Mouse (Mus musculus): Measurements from ENCODE around the gene Sympk.

Gene Sympk

DNA sequence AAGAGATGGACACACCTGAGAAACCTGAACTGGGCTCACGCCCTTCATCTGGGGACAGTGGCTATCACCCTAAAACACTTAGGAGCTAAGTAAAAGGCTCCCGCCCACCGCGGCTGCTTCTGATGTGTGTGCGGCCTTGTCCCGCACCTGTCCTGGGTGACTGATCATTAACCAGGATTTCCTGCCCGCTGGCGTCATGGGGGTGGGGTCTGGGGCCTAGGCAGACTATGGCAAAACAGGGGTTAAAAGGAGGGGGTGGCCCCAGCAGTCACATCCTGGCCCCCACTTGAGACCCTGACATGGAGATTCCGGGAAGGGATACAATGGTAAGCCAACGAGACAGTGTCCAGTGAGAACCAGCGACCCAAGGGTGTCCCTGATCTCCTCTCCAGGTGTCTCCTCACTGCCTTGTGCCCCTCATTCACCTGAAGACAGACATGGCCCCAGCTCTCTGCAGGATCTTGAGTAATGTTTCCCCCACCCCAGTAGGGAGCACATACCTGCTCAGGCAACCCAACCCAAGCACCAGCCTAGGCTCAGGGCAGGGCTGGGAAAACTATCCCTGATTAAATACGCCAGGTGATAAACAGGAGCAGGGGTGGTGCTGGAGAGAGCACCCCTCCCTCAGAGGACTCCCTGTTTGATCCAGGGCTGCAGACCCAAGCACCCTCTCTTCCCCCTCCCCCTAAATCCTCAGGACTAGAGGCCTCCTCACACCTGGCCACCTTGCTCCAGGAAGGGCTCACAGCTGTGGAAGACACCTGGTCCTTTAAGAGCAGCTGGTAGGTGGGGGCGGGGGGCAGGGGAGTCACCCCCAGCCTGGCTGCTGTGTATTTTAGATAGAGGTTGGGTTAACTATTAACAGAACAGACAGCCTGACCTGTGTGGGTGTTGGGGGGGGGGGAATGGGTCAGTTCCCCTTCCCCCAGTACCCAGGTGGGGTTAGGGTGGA, 16.9 kb upstream of the Sympk start:
- DNase-seq = no peak

DNA sequence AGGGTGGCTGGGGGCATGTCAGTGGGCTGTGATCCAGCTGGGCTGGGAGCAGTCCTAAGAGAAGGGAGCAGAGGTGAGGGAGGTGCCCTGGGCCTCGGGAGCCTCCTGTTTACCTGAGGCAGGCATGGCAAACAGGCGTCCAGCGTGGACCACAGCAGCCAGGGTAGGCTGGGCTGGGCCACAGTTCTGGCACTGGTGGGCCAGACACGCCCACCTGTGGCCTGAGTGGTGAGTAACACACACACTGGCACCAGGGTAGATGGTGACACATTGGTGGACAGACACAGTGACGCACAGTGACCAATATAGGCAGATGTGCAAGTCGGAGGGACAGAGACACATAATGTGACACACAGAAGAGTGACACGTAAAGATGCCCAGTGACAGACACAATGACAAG, 13.6 kb upstream of the Sympk start:
- no peak for DNase-seq

DNA sequence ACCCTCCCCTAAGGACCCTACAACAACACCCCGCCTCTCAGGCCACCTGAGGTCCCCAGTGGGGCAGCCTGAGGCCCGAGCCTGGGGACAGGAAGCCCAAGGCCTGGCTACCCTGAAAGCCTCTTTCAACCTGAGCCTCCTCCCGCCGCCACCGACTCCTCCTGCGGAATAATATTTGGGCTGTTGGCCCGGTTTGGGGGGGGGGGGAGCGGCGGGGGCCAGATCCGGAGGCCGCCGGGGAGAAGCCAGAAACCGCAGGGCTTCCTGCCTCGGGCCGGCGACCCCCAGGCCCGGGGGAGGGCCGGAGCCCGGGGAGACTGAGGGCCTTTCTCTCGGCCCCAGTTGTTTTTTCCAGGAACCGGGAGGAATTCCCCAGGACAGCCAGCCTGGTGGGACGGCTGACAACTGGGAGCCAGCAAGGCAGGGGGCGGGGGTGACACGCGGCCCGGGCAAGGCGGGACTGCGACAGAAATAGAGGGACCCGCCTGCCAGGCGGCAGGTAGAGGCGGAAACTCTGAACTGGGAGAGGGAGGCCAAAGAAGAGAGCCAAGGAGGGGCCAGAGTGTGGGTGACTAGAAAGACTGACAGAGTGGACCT, 12.1 kb upstream of the Sympk start:
- DNase-seq = peak; percentile 41

DNA sequence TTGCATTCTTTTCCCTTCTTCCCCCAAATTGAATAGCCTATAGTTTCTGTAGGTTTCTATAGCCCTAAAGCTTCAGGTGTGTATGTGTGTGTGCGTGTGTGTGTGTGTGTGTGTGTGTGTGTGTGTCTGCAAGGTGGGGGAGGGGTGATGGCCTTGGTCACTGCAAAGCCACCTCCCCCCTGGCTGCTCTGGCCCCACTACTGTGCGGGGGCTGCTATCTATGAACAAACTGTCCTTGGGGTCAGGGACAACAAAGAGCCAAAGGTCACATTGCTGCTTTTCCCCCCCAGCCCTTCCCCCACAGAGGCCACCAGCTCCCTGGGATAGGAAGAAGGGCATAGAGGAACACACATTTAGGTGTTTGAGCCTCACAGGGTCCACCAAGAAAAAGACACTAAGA, 11.3 kb upstream of the Sympk start:
- DNase-seq = no peak

DNA sequence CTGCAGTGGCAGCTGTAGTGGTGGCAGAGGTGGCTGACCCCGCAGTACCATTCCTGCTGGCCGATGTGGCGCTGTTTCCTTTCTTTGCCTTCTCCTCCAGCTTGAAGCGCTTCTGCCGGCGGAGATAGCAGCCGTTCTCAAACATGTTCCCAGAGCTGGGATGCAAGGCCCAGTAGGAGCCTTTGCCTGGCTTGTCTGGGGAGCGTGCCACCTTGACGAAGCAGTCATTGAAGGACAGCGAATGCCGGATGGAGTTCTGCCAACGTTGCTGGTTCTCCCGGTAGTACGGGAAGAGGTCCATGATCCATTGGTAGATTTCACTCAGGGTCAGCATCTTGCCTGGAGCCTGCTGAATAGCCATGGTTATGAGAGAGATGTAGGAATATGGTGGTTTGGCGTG, 9.7 kb upstream of the Sympk start:
- DNase-seq = no peak

DNA sequence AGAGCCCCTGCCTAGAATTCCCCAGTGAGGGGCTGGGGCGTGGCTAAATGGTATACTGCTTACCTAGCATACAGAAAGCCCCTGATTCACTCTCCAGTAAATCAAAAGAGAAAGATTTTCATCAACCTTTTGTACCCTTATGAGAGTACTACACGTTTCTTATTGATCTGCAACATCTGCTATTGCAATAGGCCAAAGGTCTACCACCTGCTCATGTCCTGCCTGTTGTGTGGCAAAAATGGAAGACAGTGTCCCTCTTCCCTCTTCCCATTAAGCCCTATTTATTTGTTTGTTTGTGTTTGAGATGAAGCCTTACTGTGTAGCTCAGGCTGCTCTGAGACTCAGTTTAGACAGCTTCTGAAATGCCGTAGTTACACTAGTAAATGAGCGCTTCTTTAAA, 8.1 kb upstream of the Sympk start:
- no peak for DNase-seq

DNA sequence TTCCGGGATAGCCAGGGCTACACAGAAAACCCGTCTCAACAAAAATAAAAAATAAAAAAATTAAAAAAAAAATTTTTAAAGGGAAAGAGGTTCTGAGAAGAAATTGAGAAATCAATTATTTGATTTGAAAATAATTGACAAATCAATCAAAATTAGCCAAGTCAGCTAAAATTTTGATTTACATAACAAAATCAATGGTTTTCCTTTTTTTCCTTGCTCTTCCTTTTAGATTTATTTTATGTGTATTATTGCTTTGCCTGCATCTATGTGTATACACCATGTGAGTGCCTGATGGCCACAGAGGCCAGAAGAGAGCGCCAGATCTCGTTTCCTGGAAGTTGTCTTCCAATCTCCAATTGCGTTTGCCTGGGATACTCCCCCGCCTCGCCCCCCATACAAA, 6.3 kb upstream of the Sympk start:
- no peak for DNase-seq

DNA sequence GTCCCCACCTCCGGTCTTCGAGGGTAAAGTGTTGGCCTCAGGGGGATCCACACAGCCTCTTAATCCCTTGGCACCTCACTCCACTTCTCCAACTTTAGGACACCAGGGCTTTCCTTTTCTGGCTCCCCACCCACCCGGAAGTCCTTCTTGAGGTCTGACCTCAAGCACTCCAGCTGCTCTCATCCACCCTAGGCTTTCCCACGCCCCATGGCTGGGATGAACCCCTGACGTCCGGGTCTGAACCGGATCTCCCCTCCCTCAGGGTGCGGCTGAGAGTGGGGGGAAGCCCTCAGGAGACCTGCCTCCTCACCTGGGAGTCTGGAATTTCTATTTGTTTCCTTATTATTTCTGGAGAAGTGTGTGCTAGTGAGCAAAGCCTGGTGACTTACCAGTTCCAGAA, 3.1 kb upstream of the Sympk start:
- DNase-seq = no peak

DNA sequence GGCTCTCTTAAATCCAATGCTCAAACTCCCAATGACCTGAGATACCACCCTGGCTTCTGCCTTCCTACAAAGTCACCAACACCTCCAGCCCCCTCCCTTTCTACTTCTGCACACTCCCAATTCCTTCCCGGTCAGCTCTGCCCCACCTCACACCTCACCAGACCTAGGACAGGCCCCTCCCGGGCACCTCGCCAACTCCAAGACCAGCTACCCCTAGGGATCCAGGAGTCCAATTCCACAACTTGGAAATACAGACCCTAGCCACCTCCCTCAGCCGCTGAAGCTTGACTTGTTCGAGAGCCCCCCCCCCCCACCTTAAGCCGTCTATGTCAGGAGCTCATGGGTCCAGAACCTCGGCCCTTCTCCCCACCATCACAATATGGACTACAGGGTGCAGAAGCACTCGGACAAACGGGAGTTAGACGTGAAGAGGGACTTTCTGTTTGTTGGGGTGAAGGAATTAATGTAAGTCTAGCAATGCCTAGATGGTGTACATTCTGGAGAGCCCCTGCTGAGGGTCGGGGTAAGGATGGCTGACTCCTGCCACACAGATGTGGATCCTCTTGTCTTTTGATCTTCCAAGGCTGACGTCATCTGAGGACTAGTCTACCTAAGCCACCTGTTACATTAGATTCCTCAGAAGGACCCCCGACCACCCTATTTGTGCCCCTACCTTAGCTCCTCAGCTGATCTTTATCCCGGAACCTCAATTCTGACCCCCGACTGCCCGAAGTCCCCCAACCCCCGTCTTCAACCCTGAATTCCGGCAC, 1.8 kb upstream of the Sympk start:
- no peak for DNase-seq

DNA sequence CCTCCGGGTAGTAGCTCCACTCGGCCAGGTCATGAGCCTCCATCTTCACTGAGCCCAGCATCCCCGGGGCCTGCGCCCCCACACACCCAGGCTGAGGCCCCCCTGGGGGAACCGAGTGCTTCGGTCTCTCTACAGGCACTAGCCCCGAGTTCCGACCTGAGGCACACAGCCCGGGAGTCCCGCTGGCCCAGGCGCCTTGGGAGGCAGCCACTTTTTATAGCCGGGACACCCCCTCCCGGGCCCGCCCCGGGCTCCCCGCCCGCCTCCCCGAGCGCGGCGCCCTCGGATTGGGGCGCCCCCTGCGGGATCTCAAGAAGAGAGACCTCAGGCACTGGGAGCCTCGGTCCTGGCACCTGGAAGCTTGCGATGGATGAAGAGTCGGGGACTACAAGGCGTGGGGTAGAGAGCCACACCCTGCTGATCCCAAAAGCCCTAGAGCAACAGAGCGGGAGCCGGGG, 791 bp upstream of the Sympk start, which contains the start of gene Foxa3:
Gene Foxa3, minus strand, starts transcription at position 182 of the 458 bp plus-strand sequence.
- peak; percentile 43 for DNase-seq

DNA sequence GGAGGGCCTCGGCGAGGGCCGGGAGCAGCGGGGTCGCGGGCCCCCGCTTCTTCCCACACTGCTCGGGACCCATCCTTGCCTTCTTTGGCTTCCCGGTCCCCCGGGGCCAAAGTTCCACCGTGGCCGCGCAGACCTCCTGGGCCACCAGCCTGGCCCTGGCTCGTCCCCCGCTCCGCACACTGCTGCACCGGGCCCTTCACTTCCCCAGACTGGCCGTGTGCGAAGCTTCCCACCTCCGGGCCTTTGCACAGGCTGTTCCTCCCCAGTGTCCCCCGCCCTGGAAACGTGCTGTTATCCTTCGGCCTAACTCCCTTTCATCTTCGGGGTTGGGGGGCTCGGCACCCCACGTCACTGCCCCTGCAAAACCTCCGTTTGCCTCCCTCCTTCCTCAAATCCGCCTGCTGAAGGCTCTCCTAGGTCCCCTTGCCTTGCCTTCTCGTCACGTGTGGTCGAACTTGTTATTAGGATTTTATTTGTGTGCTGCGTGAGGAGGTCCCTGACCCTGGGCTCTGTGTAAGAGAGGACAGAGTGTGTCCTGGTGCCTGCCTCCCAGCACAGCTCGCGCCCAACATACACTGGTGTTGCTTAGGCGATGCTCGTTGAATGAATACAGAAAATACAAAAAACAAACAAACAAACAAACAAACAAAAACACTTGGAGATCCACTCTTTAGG, 541 bp downstream of the Sympk start:
- peak; percentile 26 for DNase-seq

DNA sequence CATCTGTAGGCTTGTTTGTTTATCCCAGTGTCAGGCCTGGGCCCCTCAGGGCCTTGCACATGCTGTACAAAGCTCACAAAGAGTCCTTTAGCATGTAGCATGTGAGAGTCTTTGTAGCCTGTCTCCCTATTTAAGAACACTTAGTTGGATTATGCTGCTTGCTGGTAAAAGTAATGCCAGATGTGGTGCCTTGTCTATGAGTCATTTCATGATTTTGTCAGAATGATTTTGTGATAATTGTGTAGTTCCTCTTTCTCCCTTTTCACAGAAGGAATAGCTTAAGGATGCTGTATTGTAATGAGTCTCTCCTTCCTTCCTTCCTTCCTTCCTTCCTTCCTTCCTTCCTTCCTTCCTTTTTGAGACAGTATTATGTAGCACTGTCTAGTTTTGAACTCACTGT, 3.9 kb downstream of the Sympk start:
- no peak for DNase-seq

DNA sequence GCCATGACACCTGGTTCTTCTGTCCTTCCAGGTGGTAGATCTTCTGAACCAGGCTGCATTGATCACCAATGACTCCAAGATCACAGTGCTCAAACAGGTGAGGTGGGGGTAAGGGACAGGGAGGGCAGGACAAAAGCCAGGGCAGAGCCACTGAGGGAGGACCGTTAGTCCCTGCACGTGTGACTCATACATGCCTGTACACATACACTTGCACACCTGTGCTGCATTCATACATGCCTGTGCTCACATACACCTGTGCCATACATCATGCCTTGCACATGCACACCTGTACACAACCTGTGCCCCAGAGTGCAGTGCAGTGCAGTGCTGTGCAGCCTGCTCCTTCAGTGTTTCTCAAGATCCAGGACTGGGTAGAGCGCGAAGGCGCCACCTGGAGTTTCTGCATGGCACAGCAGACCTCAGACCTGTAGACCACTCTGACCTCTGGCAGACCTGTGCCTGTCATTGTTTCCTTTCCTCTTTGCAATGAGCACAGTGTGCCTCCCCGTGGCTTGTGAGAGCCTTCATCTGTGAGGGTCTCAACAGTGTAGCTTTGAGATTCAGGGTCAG, 5.0 kb downstream of the Sympk start:
- peak; percentile 56 for DNase-seq

DNA sequence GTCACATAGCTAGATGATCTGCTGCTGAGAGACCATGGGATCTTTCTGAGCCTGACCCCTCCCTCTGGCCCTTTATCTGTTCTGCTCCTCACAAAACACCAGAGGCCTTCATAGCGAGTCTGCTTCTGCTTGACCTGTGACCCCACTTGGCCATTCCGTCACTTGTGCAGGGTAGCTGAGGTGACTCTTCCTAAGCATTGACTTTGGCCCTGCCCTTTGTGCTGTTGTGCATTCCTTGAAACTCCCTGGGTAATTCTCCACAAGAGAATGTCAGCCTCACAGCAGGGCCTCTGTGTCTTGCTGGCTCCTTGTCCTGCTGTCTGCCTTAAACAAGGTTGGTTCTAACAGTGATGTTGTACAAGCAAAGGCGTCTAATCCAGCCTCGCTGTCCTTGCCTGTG, 7.5 kb downstream of the Sympk start:
- DNase-seq = no peak

DNA sequence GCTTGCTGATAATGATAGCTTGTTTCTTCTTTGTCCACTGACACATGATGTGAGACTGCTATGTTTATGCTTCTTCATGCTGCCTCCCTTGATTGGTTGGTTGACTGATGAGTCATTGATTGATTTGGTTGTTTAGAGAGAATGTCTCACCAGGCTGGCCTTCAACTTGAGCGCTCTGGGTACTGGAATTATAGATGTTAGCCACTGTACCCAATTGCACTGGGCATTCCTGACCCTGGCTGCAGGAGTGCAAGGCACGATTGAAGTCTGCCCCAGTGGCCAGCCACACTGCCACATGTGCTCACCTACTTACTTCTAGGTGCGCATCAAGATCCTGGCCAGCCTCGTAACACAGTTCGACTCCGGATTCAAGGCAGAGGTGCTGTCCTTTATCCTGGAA, 20.4 kb downstream of the Sympk start:
- no peak for DNase-seq

DNA sequence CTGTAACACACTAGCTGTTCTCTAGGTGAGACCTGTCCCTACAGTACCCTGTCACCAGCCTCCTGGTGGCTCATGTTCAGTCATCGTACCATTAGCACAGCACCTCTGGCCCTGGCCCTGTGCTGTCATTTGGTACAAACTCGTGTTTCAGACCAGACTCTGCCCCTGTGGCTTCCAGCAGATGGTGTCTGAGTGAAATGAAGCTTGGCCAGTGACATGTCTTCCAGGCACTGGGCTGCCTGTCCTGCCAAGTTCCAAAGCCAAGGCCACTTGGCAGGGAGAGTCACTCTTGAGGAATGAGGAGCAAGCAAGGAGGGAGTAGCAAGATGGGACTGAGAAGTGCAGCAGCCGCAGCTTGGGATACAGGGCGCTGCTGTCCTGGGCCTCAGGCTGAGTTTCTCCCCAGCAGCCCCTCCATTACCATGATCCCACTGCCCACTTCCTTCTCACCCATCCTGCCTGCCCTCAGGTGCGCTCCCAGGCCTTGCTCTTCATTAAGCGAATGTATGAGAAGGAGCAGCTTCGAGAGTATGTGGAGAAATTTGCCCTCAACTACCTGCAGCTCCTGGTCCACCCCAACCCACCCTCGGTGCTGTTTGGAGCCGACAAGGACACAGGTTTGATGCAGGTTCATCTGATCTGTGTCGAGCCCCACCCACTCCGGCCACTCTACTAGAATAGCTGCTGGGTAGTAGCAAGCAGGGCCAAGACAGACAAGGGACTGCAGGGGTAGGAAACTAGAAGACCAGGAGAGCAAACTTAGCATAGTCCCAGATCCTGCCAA, 22.3 kb downstream of the Sympk start:
- peak; percentile 16 for DNase-seq

DNA sequence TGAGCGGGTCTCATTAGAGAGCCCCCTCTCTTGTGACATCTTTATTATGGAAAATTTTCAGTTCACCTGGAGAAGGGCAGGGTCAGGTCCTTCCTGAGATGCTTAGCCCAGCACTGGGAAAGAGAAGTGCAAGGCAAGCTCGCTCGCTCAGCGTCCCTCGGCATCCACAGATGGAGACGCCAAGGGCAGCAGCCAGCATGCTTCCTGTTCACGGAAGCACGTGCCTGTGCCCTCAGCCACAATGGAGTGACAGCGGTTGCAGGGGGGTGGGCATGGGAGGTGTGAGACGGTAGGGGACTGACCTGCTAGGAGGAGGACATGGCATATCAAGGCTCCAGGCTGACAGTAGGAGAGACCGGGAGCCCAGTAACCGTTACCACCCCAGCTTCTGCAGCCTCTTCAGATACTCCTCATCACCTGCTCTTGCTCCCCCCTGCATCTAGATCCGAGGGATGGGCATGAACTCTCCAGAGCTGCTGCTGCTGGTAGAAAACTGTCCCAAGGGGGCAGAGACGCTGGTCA, 23.9 kb downstream of the Sympk start:
- DNase-seq = no peak

DNA sequence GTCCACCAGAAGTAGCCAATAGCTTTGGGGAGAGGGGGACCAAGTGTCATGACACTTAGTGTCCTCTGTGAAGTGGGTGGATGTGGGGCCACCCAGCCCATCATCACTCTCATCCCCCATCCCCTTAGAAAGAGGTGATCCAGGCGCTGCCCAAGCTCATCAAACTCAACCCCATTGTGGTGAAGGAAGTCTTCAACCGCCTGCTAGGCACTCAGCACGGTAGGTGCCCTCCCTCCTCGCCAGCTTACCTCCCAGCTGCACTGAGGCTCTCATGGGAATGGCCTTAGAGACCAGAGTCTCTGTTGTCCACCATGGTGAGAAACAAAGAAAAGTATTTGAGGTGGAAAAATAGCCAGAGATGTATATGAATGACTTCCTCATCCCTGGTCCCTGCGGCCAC, 25.1 kb downstream of the Sympk start:
- no peak for DNase-seq

DNA sequence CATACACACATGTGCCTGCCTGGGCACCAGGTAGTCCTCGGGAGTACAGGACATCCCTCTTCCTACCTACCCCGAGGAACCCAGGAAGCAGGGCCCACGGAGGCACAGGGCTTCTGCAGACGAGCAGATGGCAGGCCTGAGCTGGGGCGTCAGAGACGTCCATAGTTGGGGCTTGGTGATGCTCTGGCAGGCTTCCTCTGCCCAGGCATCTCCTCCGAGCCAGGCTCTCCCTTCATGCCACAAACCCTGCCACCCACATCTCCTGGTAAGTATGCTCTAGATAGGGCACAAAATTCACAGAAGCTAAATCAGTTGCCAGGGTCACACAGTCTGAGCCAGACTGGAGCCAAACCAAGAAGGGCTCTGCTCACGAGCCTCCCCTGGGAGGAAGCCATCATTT, 26.0 kb downstream of the Sympk start:
- no peak for DNase-seq

DNA sequence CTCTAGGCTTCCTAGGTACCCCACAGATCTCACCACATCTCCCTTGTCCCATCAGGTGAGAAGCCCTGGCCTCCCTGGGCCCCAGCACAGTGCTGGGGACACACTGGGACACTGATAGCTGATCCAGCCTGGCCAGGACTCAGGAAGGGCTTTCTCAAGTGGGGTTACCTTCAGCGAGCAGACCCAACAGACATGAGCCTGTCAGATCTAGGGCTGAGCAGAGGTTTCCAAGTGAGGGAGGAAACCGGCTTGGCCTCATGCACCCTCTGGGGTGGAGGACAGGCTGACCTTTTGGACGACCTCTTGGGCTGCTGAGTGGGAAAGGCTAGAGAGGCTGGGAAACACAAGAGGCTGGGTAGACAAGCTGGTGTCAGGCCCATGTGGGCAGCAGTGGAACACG, 27.0 kb downstream of the Sympk start:
- DNase-seq = no peak

DNA sequence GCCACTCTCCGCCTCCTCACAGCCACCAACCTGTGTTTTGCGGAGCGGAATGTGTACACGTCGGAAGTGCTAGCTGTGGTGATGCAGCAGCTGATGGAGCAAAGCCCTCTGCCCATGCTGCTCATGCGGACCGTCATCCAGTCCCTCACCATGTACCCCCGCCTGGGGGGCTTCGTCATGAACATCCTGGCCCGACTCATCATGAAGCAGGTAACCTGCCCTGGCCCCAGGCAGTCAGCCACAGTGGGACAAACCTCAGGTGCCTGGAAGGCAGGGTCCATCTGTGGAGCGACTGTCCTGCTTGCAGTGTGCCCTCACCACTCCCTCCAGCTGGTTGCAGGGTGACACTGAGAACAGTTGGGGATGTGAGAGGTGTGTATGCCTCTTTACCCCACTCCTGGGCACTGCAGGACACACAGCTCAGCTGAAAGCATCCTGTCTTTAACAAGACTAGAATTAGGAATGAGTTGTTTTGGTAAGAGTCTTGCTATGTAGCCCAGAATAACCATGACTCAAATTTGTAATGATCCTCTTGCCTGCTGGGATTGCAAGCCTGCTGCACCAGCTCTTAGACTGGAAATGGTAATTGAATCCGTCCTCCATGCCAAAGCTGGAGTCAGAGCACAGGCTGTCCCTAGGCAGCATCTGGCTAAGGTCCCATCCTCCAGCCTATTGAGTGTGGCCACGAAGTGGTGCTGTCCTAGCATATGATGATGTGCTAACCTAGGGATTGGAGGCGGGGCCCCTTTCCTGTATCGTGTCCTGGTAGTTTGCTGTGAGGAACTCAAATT, 28.4 kb downstream of the Sympk start:
- DNase-seq = no peak
